Mouse (Mus musculus) limb, embryonic 12.5 days (tissue): Measurements from ENCODE around the gene Pold1. TPM values are rescaled to one million over a fixed set of nuclear protein-coding genes. Genes with fewer than 3 reads are reported as not detected.

Experiments
- ATAC-seq: fragments of 200-750 bp; cut with Nextera tagmentation; 2 replicates; pipeline ENCODE4 v1.8.0; 2017; ENCODE audit warnings: low read depth, moderate TSS enrichment; ENCODE audit not compliant: insufficient number of reproducible peaks, insufficient read depth, low FRiP score, low TSS enrichment
- H3K27ac ChIP-seq: fragments of 300-500 bp; sonication (generic); 2 replicates; pipeline ENCODE4 v1.5.1; 2016; ENCODE audit warnings: mild to moderate bottlenecking, moderate library complexity
- H3K27me3 ChIP-seq: fragments of 300-500 bp; sonication (generic); 2 replicates; pipeline ENCODE4 v1.6.1; 2016; ENCODE audit warnings: mild to moderate bottlenecking, moderate library complexity
- H3K36me3 ChIP-seq: fragments of 300-500 bp; sonication (generic); 2 replicates; pipeline ENCODE4 v1.6.1; 2016; ENCODE audit warnings: mild to moderate bottlenecking, moderate library complexity
- H3K4me1 ChIP-seq: fragments of 300-500 bp; sonication (generic); replicated peaks from 2 replicates; pipeline ENCODE4 v1.6.1; 2016
- H3K4me2 ChIP-seq: fragments of 300-500 bp; sonication (generic); 2 replicates; pipeline ENCODE4 v1.6.1; 2016; ENCODE audit warnings: mild to moderate bottlenecking, moderate library complexity
- H3K4me3 ChIP-seq: fragments of 300-500 bp; sonication (generic); replicated peaks from 2 replicates; pipeline ENCODE4 v1.5.1; 2016; ENCODE audit warnings: mild to moderate bottlenecking
- H3K9ac ChIP-seq: fragments of 300-500 bp; sonication (generic); replicated peaks from 2 replicates; pipeline ENCODE4 v1.6.1; 2016; ENCODE audit warnings: mild to moderate bottlenecking, moderate library complexity
- H3K9me3 ChIP-seq: fragments of 300-500 bp; sonication (generic); 2 replicates; pipeline ENCODE4 v1.6.1; 2016; ENCODE audit warnings: mild to moderate bottlenecking, moderate library complexity
- WGBS: fragments of 180-500 bp; shearing (Covaris S2); methylation state at CpG from one replicate; pipeline ENCODE4 v1.1.7; 2016; 5-methylcytosine and 5-hydroxymethylcytosine counted together
- polyA plus RNA-seq: library from polyadenylated mRNA; unstranded; fragments of >200 nt; fragmentation: Nextera tagmentation; extraction: Ambion mirVana; gene quantifications from 2 replicates; pipeline ENCODE4 v1.2.1, GENCODE M21; 2016

Pold1 gene
- 132 and 140 TPM in 2 replicates for polyA plus RNA-seq

DNA sequence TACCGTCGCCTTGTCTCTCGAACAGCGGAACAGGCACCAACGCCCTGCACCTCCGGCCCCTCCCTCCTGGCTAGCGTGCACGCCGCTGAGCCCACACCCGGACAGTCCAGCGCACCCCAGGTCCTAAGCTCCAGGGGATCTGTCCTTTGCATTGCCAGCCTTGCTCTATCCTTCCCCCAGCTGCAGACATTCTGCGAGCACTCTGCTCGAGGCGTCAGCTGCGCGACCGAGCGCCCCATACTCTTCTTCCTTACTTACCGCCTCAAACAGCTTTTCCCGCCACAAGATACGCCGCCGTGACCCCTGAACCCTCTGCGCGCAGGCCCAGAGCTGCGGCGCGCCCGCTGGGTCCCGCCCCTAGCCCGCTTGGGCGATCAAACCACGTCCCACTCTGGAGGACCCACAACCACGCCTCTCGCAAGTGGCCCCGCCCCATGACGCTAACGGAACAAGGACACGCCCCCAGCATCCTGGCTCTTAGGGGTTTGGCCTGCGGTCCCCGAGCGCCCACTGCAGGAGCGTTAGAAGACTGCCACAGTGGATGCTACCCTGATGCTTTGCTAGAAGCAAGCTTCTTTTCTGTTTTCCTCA is at the start of gene Pold1:
Gene Pold1 (minus strand): TSS at position 353 of the 591 bp plus-strand sequence.
- Histone ChIP-seq H3K4me2 (peak within 1 kb of the TSS; percentile 76), H3K36me3 (peaks cover 42% of the 10 kb centered on the region), H3K27me3 (no peaks in the 10 kb centered on the region), H3K9ac (peak within 1 kb of the TSS; percentile 68), H3K27ac (peak within 1 kb of the TSS; percentile 82), H3K9me3 (peaks cover 8% of the 10 kb centered on the region; the same call in 1 of the 2 replicates), H3K4me3 (peak within 1 kb of the TSS; percentile 68), H3K4me1 (peaks cover 22% of the 10 kb centered on the region)
- WGBS, result 0% methylated on average over 43 of the region's 43 CpGs
- ATAC-seq, result peak; percentile 91

DNA sequence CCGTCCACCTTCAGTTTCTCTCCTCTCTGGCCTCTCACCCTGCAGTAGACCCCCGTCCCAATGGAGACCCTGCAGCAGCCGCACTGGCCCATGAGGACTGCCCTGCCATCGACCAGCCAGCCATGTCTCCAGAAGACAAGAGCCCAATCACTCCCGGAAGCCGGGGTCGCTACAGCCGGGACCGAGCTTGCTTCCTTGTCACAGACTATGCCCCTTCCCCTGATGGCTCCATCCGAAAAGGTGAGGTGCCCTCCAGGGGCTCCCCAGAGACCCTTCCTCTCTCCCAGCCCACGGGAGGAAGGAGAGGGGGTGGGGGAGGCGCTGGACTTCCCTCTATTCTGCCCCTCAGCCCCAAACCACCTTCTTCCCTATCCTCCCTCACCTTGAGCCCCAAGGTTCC is 49.7 kb upstream of the Pold1 start:
- Histone ChIP-seq H3K36me3 (no peaks in the 10 kb centered on the region), H3K27me3 (peaks cover 54% of the 10 kb centered on the region), H3K4me1 (peaks cover 19% of the 10 kb centered on the region), H3K4me2 (no peak overlapping the region), H3K9ac (no peak overlapping the region), H3K4me3 (no peak overlapping the region), H3K27ac (no peak overlapping the region), H3K9me3 (no peaks in the 10 kb centered on the region)
- no peak for ATAC-seq
- WGBS, result 85% methylated on average over 12 of the region's 12 CpGs

DNA sequence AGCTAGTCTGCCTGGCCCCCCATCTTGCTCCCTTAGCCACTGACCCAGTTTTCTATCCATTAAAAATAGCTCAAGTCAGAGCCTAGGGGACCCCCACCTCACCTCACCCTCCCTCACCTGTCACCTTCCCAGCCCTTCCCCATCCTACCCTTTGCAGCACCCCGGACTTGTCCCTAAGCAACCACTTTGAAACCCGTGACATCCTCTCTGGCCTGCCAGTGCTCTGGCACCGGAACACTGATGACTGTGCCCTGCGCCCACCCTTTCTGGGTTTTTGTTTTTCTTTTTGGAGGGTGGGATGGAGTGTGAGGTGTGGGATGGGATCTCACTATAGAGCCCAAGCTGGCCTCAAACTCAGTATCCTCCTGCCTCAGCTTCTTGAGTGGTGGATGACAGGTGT is 49.0 kb upstream of the Pold1 start:
- Histone ChIP-seq H3K9ac (no peak overlapping the region), H3K4me2 (no peak overlapping the region), H3K27ac (no peak overlapping the region), H3K4me1 (peaks cover 21% of the 10 kb centered on the region), H3K27me3 (peaks cover 54% of the 10 kb centered on the region), H3K4me3 (no peak overlapping the region), H3K9me3 (no peaks in the 10 kb centered on the region), H3K36me3 (no peaks in the 10 kb centered on the region)
- no peak for ATAC-seq
- WGBS, result 85% methylated on average over 4 of the region's 4 CpGs

DNA sequence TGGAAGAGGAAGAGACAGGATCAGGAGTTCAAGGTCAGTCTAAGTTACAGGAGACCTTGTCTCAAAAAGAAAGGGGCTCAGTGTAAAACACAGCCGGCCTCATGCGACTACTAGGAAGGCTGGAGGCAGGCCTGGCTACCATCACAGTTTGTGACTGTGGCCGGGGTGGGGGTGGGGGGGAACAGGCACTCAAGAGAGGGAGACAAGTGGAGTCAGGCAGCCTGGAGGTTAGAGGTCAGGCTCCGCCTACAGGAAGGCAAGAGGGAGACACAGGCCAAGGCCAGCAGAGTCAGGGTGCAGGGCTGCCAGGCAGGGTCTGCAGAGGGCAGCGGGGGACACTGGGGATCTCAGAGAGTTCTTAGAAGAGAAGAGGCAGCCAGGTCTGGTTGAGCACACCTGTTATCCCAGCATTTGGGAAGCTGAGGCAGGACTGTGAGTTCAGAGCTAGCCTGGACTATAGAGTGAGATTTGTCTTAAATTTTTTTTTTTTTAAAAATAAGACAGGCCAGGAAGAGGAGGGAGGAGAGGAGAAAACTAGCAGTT is 48.4 kb upstream of the Pold1 start:
- H3K27ac ChIP-seq, result no peak overlapping the region
- ATAC-seq, result no peak
- H3K36me3 ChIP-seq, result no peaks in the 10 kb centered on the region
- H3K9me3 ChIP-seq, result no peaks in the 10 kb centered on the region
- WGBS, result 35% methylated on average over 5 of the region's 5 CpGs
- peaks cover 54% of the 10 kb centered on the region for H3K27me3 ChIP-seq
- no peak overlapping the region for H3K4me2 ChIP-seq
- H3K4me3 ChIP-seq, result no peak overlapping the region
- H3K4me1 ChIP-seq, result peaks cover 17% of the 10 kb centered on the region
- H3K9ac ChIP-seq, result no peak overlapping the region

DNA sequence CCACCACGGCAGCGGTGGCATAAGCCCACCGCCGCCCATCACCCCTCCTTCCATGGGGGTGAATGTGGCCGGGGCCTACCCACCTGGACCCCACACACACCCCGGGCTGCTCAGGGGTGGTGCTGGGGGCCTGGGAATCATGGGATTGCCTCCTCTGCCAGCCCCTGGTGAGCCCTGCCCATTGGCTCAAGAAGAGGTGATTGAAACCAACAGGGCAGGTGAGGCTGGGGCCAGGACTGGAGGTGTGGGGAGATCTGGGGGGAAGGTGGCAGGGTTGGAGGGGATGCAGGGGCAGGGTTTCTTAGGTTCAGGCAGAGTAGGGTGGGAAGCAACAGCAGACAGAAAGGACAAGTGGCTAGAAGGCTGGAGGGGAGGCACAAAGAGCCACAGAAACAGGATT is 47.4 kb upstream of the Pold1 start:
- Histone ChIP-seq H3K4me1 (peaks cover 22% of the 10 kb centered on the region), H3K36me3 (no peaks in the 10 kb centered on the region), H3K27ac (no peak overlapping the region), H3K9me3 (no peaks in the 10 kb centered on the region), H3K4me3 (no peak overlapping the region), H3K4me2 (no peak overlapping the region), H3K9ac (no peak overlapping the region), H3K27me3 (peaks cover 54% of the 10 kb centered on the region)
- 89% methylated on average over 6 of the region's 6 CpGs for WGBS
- ATAC-seq, result no peak

DNA sequence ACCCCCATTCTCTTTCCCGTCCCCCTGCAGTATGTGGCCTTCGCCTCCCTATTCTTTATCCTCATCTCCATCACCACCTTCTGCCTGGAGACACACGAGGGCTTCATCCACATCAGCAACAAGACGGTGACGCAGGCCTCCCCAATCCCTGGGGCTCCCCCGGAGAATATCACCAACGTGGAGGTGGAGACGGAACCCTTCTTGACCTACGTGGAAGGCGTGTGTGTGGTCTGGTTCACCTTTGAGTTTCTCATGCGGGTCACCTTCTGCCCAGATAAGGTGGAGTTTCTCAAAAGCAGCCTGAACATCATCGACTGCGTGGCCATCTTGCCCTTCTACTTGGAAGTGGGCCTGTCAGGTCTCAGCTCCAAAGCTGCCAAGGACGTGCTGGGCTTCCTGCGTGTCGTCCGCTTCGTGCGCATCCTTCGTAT is 46.5 kb upstream of the Pold1 start:
- 92% methylated on average over 20 of the region's 20 CpGs for WGBS
- Histone ChIP-seq H3K4me1 (peaks cover 25% of the 10 kb centered on the region), H3K27me3 (peaks cover 54% of the 10 kb centered on the region), H3K9me3 (no peaks in the 10 kb centered on the region), H3K9ac (no peak overlapping the region), H3K27ac (no peak overlapping the region), H3K36me3 (no peaks in the 10 kb centered on the region), H3K4me3 (no peak overlapping the region), H3K4me2 (no peak overlapping the region)
- ATAC-seq, result no peak

DNA sequence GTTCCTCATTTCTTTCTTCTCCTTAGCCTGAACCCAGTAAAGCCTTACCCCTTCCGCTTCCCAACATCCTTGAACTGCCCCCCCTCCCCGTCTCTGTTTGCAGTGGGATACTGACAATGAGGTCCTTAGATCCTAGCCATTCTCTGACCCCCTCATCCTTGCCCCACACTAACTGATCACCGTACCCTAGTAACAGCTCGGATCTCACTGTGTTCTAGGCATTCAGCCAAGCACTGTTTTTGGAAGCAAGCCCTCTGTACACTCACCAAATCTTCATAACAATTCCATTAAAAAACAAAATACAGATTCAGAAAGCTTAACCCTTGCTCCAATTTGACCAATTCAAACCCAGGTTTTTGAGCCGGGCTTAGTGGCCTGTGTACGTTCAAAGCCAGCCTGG is 45.6 kb upstream of the Pold1 start:
- peaks cover 30% of the 10 kb centered on the region for H3K4me1 ChIP-seq
- WGBS, result 72% methylated on average over 6 of the region's 6 CpGs

DNA sequence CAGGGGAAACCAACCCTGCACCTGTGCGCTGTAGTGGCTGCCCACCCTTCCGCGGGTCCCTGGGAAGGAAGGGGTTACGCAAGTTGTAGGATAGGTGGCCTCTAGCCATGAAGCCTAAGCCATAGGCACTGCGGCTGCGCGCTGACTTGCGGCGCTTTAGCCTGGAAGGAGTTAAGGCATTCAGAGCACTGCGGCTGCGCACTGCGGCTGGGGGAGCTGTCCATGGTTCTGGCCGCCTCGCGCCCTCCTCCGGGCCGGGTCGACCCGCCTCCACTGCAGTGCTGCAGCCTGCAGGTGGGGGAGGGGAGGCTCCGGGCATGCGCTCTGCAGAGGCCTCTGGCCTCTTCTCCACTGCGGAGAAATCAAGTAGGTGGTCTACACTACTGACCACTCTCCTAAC is 45.1 kb upstream of the Pold1 start:
- Histone ChIP-seq H3K9me3 (no peaks in the 10 kb centered on the region), H3K4me1 (peaks cover 34% of the 10 kb centered on the region), H3K9ac (no peak overlapping the region), H3K4me2 (peak overlapping the region; percentile 27; the same call in 1 of the 2 replicates), H3K36me3 (no peaks in the 10 kb centered on the region), H3K27ac (no peak overlapping the region), H3K27me3 (peaks cover 60% of the 10 kb centered on the region), H3K4me3 (peak overlapping the region; percentile 6; the same call in 1 of the 2 replicates)
- 0 out of 2 replicates have a peak, but pooled peaks have one; percentile 13 for ATAC-seq
- WGBS, result 0% methylated on average over 21 of the region's 22 CpGs

More for the DNA sequence above, 45.6 kb upstream of the Pold1 start:
- ATAC-seq, result no peak
- Histone ChIP-seq H3K4me3 (no peak overlapping the region), H3K9ac (no peak overlapping the region), H3K36me3 (no peaks in the 10 kb centered on the region), H3K27ac (no peak overlapping the region), H3K9me3 (no peaks in the 10 kb centered on the region), H3K4me2 (no peak overlapping the region), H3K27me3 (peaks cover 55% of the 10 kb centered on the region)

DNA sequence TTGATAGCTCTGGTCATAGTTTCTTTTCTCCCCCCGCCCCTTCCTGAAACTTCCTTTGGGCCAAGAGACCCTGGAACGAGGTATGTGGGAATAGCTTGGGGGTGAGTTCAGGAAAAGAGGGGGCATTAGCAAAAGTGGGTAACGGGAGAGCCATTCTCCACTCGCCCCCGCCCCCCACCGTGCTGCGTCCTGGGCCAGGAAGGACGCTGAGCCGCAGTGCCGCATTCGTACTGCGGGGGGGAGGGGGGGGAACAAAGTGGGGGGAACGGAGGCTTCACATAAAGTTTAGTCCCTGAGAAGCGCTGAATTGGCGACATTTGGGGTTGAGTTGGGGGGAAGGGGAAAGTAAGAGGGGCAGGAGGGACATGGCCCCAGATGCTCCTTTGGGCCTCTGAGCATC is 44.4 kb upstream of the Pold1 start:
- no peaks in the 10 kb centered on the region for H3K36me3 ChIP-seq
- no peak for ATAC-seq
- H3K9me3 ChIP-seq, result no peaks in the 10 kb centered on the region
- H3K27ac ChIP-seq, result no peak overlapping the region
- peaks cover 67% of the 10 kb centered on the region for H3K27me3 ChIP-seq
- H3K4me3 ChIP-seq, result no peak overlapping the region
- H3K9ac ChIP-seq, result no peak overlapping the region
- peaks cover 41% of the 10 kb centered on the region for H3K4me1 ChIP-seq
- no peak overlapping the region for H3K4me2 ChIP-seq
- 3% methylated on average over 15 of the region's 15 CpGs for WGBS

DNA sequence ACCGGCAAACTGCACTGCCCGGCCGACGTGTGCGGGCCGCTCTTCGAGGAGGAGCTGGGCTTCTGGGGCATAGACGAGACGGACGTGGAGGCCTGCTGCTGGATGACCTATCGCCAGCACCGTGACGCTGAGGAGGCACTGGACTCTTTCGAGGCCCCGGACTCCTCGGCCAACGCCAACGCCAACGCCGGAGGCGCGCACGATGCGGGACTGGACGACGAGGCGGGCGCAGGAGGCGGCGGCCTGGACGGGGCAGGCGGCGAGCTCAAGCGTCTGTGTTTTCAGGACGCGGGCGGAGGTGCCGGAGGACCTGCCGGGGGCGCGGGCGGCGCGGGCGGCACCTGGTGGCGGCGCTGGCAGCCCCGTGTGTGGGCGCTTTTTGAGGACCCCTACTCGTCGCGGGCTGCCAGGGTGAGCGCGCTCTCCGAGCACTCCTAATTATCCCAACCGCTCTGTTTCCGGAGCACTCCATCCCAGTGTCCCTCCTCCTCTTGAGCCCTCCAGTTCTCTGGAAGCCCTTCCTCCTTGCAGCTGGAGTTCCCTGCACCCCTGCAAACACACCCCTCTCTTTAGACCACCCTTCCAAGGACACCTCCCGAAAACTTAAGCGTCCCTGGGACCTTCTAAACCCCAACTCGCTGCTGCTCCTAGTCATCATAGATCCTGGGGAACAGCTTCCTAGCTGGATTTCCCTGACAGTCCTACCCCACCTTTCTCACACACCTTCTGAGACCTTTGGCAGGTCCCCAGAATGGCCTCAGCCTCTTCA is 42.9 kb upstream of the Pold1 start:
- Histone ChIP-seq H3K36me3 (no peaks in the 10 kb centered on the region), H3K4me2 (peak overlapping the region; percentile 99), H3K9me3 (no peaks in the 10 kb centered on the region), H3K27ac (no peak overlapping the region), H3K9ac (peak overlapping the region; percentile 54), H3K4me1 (peaks cover 50% of the 10 kb centered on the region), H3K27me3 (peaks cover 82% of the 10 kb centered on the region), H3K4me3 (peak overlapping the region; percentile 63)
- under 1% methylated on average over 60 of the region's 60 CpGs for WGBS
- ATAC-seq, result no peak
